Mouse (Mus musculus) thymus, postnatal 0 days (tissue): Measurements from ENCODE around the gene Mdc1. TPM values are rescaled to one million over a fixed set of nuclear protein-coding genes. Genes with fewer than 3 reads are reported as not detected.

Experiments used
- DNase-seq: peaks from one replicate; pipeline ENCODE4 v3.0.0-alpha.2; 2015; ENCODE audit warnings: low spot score
- polyA plus RNA-seq: library from polyadenylated mRNA; unstranded; fragments of >200 nt; fragmentation: Nextera tagmentation; extraction: Ambion mirVana; gene quantifications from 2 replicates; pipeline ENCODE4 v1.2.1, GENCODE M21; 2015

Mdc1 gene
- polyA plus RNA-seq = 6.7 TPM in 2 replicates

DNA sequence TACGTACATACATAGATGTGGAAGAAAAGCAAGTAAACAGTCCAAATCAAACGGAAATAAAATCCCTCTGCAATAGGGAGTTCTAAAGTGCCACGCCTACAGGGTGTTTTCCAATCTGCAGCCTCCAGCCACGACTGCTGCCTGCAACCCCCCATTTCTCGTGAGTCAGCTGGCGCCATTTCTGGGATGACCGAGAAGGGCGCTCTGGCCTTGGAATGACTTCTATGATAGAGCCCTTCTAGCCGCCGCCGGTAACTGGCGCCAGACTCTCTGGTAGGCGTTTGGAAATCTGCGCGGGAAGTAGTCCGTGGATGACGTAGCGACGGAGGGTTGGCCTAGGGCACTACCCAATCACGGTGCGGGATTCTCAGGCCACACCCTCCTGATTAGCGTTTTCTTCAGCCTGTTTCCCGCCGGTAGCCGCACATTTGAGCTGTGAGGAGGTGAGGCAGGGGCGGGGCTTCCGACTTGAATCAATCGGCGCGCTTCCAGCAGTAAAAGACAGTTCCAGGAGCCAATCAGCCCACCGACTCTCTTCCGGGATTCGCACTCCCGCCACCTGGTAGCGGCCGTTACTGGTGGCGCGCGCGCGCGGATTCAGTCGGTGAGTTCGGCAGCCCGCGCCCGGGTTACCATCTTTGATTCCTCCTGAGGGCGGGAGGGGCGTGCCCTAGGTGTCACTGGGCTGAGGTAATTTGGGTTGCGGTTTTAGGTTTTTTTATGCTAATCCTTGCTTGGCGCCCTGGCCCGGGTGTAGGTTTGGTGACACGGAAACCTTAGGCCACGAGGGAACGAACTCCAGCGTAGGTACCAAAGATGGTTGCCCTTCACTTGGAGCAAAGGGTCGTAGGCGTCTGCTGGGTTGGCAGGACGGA is at the start of gene Mdc1:
Mdc1 (plus strand) TSS at position 440 of the 875 bp plus-strand sequence.
- peak; percentile 100 for DNase-seq

DNA sequence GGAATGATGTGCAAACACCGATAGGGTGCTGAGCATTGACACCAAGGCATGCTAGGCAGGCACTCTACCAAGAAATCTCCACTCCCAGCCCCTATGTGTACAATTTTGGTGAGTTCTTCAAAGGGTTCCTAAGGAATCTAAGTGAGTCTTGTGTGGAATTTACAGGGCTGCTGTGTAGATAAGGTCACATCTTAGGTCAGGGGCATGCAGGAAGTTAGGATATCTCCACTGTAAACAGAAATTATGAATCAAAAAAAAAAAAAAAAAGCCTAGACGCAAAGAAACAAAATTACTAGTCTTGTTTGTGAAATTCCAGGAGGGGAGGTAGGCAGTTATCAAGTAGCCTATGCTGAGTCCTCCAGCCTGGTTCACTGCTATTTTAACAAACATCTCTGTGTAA is 48.5 kb upstream of the Mdc1 start:
- DNase-seq = no peak

DNA sequence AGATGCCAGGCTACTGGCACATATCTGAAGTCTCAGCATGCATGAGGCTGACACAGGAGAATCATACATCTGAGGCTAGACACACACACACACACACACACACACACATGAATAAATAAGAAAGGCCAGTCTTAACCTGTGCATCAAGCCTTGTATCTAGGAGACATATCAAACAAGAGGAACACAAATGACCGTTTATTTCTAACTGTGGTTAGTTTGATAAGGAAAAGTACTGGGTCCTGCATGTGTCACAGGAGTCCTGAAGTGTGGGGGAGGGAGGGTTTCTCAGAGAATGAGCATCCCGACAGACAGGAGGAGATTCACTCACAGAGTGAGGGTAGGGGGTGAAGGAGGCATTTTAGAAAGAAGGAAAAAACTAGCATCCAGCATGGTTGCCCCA is 46.2 kb upstream of the Mdc1 start:
- no peak for DNase-seq

DNA sequence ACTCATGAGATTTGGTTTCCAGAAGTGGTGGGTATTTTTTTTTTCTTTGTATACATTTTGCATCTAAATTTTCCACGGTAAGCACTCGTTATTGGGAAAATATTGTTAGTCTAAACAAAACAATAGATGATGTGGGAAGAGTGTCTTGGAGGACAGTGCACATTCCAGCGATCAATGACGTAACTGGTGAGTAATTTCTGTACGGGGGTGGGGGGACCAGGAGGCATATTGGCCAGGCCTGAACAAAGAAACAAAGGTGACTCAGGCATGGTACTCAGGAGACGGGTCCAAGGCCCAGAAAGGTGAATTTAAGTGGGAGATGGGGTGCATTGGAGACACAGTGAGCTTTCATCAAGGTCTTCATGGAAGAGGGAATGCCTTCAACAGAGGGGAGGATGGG is 45.7 kb upstream of the Mdc1 start:
- no peak for DNase-seq

- DNase-seq = no peak
These were observed 44.5 kb upstream of the Mdc1 start for GRCm38 (mm10) chr17:35796835-35797234.

GRCm38 (mm10) chr17:35800905-35801304 is 40.4 kb upstream of the Mdc1 start:
- no peak for DNase-seq

GRCm38 (mm10) chr17:35803020-35803419 is 38.3 kb upstream of the Mdc1 start:
- no peak for DNase-seq

DNA sequence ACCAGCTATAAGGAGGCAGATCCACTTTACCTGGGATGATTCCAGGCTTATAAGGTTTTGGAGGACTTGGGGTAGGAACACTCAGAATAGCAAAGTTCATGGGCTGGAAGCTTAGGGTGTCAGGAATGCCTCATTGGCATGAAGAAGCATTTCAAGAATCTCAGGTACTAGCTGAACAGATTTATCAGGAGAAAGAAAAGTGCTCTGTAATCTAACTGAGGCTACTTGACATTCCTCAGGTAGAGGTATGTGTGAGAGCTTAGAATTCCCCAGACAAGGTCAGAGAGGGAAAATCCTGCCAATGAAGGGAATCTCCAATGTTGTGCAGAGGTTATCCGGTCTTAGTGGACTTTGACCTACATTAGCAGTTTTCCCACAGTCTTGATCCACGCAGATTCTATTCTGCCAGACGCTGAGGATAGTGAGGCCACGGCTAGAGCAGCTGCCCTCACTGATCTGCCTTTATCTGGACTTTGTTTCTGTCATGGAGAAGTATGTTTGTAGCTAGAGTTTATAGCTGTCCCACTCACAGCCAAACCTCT is 37.4 kb upstream of the Mdc1 start:
- no peak for DNase-seq

DNA sequence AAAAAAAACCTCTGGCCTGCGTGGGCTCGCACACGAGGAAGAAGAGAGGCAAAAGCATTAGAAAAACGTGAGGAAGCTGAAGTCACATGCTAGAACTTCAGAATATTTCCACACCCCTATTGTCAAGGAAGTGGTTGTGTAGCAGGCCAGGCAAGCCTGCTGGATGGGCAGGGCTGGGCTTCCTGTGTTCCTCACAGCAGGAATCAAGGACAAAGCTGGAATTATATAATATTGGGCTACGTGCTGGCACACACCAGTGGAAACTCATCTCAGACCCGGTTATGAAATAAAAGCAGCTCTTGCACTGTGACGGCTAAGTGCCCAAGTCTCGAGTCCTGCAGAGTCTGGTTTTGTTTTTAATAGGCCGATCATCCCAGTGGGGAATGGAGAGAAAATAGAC is 33.2 kb upstream of the Mdc1 start:
- no peak for DNase-seq

GRCm38 (mm10) chr17:35809395-35809794 is 31.9 kb upstream of the Mdc1 start:
- DNase-seq = no peak

DNA sequence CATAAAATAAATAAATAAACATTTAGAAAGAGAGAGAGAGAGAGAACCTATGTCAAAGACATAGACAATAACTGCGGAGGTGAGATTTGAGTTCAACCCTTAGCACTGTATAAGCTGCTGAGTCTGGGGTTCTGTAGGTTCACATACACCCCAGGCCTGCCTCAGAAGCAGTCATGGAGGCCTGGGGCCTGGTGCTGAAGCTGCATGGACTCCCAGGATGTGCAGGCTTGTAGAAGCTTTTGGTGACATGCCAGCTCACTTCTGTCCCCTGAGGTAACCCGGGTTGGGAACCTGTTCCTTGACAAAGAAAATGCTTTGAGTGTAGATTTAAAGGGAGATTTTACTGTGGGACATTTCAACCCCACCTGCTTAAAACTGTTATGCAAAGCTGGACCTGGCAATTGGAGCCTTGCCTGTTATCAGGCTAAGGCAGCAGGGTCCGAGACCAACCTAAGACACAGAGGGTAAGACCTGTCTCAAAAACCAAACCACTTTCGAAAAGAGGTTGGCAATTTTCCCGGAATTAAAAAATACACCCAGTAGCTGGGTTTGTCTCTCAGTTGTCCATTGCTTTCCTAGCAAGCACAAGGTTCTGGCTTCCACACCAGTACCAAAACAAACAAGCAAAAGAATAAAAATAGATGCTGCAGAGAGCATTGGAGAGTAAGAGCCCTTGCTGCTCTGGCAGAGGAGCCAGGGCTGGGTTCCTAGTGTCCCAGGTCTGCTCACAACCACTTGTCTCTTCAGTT is 30.2 kb upstream of the Mdc1 start:
- no peak for DNase-seq

GRCm38 (mm10) chr17:35812307-35812706 is 29.0 kb upstream of the Mdc1 start:
- no peak for DNase-seq

- no peak for DNase-seq
These were observed 28.6 kb upstream of the Mdc1 start for GRCm38 (mm10) chr17:35812736-35813135.

GRCm38 (mm10) chr17:35813245-35813647 is 28.1 kb upstream of the Mdc1 start:
- DNase-seq = no peak

GRCm38 (mm10) chr17:35813653-35814052 is 27.7 kb upstream of the Mdc1 start:
- no peak for DNase-seq

DNA sequence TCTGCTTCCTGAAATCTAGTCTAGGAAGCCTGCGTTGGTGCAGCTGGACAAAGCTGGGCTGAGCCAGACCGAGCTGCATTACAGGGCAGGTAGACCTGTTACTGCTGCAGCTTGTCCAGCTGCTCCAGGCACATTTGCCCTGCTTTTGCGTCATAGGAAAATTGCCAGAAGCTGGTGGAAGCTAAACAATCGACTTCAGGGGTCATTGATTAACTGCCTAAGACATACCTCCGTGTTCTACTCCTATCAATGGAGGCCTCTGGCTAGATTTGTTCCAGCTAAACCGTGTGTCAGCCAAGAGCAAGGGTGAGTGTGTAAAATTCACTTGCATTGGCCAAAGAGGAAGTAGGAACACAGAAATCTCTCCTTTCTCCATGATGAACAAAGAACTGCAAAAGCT is 26.6 kb upstream of the Mdc1 start:
- no peak for DNase-seq

DNA sequence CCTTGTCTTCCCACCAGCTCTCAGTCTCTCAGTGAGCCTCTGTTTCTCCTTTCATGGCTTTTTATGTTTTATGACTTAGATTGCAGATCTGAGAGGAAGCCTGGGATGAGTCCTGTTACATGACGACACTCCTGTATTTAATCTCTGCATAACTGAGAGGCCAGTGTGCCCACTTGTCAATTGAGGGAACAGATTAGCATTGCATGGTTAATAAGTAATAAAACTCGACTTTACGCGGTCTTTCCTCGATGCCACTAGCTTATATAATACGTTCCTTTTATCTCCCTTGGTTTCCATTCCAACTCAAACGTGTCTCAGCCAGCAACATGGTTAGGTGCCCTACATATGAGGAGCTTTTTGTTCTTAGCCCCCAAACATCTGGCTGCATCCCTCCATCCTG is 25.5 kb upstream of the Mdc1 start:
- DNase-seq = no peak

DNA sequence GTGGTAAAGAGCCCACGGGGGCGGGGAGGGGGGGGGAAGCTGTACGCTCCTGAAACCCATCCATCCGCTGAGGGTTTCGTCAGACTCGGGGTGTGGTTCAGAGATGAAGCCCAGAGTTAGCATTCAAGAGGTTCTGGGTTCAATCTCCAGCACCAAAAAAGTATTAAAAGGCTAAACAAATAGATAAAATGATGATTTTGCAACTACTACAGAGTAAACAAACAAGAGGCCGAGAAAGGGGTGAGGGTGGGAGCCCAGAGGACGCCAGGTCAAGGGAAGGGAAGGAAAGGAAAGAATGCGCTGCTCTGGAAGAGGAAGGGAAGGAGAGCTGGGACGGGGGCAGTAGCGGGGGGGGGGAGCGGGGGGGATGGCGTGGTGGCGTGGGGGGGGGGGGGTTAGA is 24.6 kb upstream of the Mdc1 start:
- no peak for DNase-seq

DNA sequence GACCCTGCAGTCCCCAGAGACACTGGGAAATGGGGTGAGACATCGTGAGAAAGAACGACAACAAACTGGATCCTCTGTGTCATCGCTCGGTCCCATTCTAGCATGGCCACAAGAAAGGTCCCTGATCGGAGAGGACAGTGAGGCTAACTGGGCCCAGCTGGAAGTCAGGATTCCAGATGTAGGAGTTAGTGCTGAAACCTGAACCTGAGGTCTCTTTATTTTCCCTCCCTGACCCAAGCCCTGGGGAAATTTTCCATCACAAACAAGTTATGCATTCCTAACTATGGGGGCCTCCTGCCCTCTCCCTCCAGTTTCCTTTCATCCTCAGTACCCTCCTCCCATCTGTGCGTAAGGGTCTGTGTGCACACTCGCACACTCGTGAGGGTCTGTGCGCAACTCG is 24.1 kb upstream of the Mdc1 start:
- DNase-seq = no peak

DNA sequence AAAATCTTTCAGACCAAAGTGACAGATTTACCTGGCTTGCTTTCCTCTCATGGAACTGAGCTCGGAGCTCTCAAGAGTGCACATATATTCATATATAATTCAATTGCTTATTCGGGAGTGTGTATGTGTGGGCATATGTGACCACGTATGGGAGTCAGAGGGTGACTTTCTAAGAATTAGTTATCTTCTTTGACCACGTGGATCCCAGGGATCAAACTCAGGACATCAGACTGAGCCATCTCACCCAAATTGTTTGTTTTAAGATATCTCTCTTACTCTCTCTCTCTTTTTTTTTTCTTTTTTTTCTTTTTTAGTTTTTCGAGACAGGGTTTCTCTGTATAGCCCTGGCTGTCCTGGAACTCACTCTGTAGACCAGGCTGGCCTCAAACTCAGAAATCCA is 21.2 kb upstream of the Mdc1 start:
- DNase-seq = no peak

GRCm38 (mm10) chr17:35821439-35822430 is 19.6 kb upstream of the Mdc1 start, which contains the start of gene Ier3:
Gene Ier3, plus strand, starts transcription at chr17:35821684.
- peak; percentile 54 for DNase-seq
